Mouse (Mus musculus): Measurements from ENCODE around the gene Hltf.
A peak's percentile ranks its signal among the peaks of the same experiment; 100 is the strongest.
"Not testable (repeated sequence)": the region's sequence is repeated elsewhere in the genome, so short reads cannot be mapped to it uniquely, and the experiment has no call there.

The Hltf gene

GRCm38 (mm10) chr3:20057306-20058196 is at the start of gene Hltf:
Hltf (plus strand) TSS chr3:20057811.
- DNase-seq (ENCODE audit: low read depth, low spot score) = peak; percentile 97

- no peak for DNase-seq (ENCODE audit: low read depth, low spot score)
These were observed 47.1 kb upstream of the Hltf start for GRCm38 (mm10) chr3:20010464-20010863.

- DNase-seq (ENCODE audit: low read depth, low spot score) = not testable (repeated sequence)
These were observed 46.7 kb upstream of the Hltf start for GRCm38 (mm10) chr3:20010905-20011304.

- no peak for DNase-seq (ENCODE audit: low read depth, low spot score)
These were observed 43.2 kb upstream of the Hltf start for GRCm38 (mm10) chr3:20014454-20014853.

GRCm38 (mm10) chr3:20018076-20018475 is 39.5 kb upstream of the Hltf start:
- no peak for DNase-seq (ENCODE audit: low read depth, low spot score)

- DNase-seq (ENCODE audit: low read depth, low spot score) = peak; percentile 99
These were observed 33.8 kb upstream of the Hltf start for GRCm38 (mm10) chr3:20023832-20024231.

GRCm38 (mm10) chr3:20026481-20026880 is 31.1 kb upstream of the Hltf start:
- no peak for DNase-seq (ENCODE audit: low read depth, low spot score)

- no peak for DNase-seq (ENCODE audit: low read depth, low spot score)
These were observed 30.5 kb upstream of the Hltf start for GRCm38 (mm10) chr3:20026996-20027689.

- peak; percentile 28 for DNase-seq (ENCODE audit: low read depth, low spot score)
These were observed 29.8 kb upstream of the Hltf start for GRCm38 (mm10) chr3:20027788-20028187.

- DNase-seq (ENCODE audit: low read depth, low spot score) = no peak
These were observed 29.0 kb upstream of the Hltf start for GRCm38 (mm10) chr3:20028640-20029039.

- no peak for DNase-seq (ENCODE audit: low read depth, low spot score)
These were observed 26.8 kb upstream of the Hltf start for GRCm38 (mm10) chr3:20030807-20031206.

- no peak for DNase-seq (ENCODE audit: low read depth, low spot score)
These were observed 23.6 kb upstream of the Hltf start for GRCm38 (mm10) chr3:20033761-20034718.

GRCm38 (mm10) chr3:20034719-20035404 is 22.7 kb upstream of the Hltf start, which contains the start of gene Hps3:
Hps3 (minus strand) TSS chr3:20035315.
- DNase-seq (ENCODE audit: low read depth, low spot score) = peak; percentile 90

- no peak for DNase-seq (ENCODE audit: low read depth, low spot score)
These were observed 21.5 kb upstream of the Hltf start for GRCm38 (mm10) chr3:20036069-20036468.

GRCm38 (mm10) chr3:20041461-20041860 is 16.1 kb upstream of the Hltf start:
- DNase-seq (ENCODE audit: low read depth, low spot score) = not testable (repeated sequence)

GRCm38 (mm10) chr3:20044736-20045135 is 12.9 kb upstream of the Hltf start:
- peak; percentile 60 for DNase-seq (ENCODE audit: low read depth, low spot score)

- no peak for DNase-seq (ENCODE audit: low read depth, low spot score)
These were observed 558 bp downstream of the Hltf start for GRCm38 (mm10) chr3:20058197-20058541.

- peak; percentile 9 for DNase-seq (ENCODE audit: low read depth, low spot score)
These were observed 18.8 kb downstream of the Hltf start for GRCm38 (mm10) chr3:20076145-20077053.

- no peak for DNase-seq (ENCODE audit: low read depth, low spot score)
These were observed 24.6 kb downstream of the Hltf start for GRCm38 (mm10) chr3:20082161-20082560.

GRCm38 (mm10) chr3:20103830-20104229 is 46.2 kb downstream of the Hltf start:
- no peak for DNase-seq (ENCODE audit: low read depth, low spot score)

Measured in ES-CJ7 (cell line).